Mouse (Mus musculus) colon, adult 2 months (tissue): ENCODE results near the gene Gnb1l. TPM values are rescaled to one million over a fixed set of nuclear protein-coding genes. Genes with fewer than 3 reads are reported as not detected.

Source experiments
- polyA plus RNA-seq: library from polyadenylated mRNA; depleted of rRNA; stranded (reverse); fragments of >200 nt; gene quantifications from 2 replicates; pipeline ENCODE4 v1.2.3, GENCODE M21; 2012; rRNA removed

Gene Gnb1l
- polyA plus RNA-seq: 8.4 and 8.9 TPM in 2 replicates

DNA sequence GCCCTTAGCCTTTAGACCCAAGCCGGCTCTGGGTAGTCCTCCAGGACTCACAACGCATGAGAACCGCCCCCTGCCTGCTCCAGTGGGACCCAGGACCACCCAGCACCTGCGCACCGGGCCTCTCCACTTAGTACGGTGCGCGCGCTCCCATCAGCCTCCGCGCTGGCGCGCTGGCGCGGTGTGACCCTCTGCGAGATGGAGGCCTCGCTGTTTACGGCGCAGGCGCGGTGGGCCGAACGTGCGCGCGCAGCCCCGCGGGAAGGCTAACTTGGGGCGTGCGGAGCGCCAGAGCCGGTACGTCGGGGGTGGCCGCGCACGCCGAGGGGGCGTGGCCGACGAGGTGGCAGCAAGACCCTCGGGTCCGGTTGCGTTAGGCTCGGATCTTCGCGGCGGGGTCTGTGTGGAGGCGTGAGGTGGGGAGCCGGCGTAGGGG, at the start of gene Gnb1l, which contains the start of gene Rtl10:
Gene Gnb1l, plus strand, starts transcription at position 156 of the 433 bp plus-strand sequence.
Gene Rtl10, plus strand, starts transcription at position 344 of the 433 bp plus-strand sequence.

DNA sequence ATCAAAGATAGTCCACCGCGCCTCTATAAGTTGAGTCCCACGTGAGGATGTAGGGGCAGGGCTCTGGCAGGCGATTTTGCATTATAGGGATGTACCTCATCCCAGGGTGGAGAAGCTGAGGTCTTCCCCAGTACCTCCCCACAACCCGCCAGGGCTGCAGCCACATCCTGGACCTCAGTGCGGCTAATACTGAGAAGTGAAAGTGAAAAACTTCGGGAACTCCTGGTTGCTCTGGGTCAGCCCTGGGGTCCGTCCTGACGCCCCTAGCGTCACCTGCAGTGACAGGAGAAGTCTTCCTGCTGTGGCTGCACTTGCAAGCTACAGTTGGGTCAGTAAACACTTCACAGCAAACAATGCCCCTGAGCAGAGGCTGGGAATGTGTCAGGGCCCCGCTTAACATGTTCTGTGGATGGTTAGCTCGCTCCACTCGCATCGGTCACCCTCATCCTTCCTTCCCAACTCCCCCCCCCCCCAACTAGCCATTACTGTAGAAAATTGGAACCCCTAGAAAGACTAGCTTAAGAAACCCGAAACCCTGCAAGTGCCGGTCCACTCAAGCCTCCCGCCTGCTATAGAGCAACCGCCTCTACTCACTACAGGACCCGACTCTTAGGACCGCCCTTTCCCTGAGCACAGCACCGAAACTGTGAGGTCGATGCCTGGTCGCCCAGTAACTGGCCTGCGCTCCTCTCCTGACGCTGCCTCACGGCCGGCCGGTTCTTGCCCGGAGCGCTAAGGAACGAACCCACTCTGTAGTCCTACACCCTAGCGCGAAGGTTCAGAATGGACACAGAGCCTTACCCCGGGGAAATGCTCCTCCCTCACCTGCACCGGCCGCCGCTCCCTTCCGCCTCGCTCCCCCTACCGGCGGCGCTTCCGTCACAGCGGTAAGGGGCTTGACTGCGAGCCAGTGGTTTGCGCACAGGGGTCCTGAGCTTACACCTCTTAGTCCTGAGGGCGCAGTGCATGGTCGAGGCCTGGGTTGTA, 91.6 kb downstream of the Gnb1l start, which contains the start of gene Tbx1:
Gene Tbx1, minus strand, starts transcription at position 868 of the 987 bp plus-strand sequence.

Other genes with a start within 250 kb of the Gnb1l start
- gene Ranbp1, start 250.0 kb upstream of the Gnb1l start, polyA plus RNA-seq: 52.9 and 66.6 TPM in 2 replicates
- not detected in 2 replicates for gene Gm49776, start 240.4 kb upstream of the Gnb1l start, polyA plus RNA-seq
- gene Dgcr8, start 209.5 kb upstream of the Gnb1l start, polyA plus RNA-seq: 18.1 and 18.2 TPM in 2 replicates
- 45.5 and 51.7 TPM in 2 replicates for gene Tango2, start 150.6 kb upstream of the Gnb1l start, polyA plus RNA-seq
- gene Arvcf, start 150.5 kb upstream of the Gnb1l start, polyA plus RNA-seq: 20.2 and 20.5 TPM in 2 replicates
- gene Txnrd2, start 72.3 kb upstream of the Gnb1l start, polyA plus RNA-seq: 11.0 TPM in 2 replicates
- gene Comt, start 71.9 kb upstream of the Gnb1l start, polyA plus RNA-seq: 153 and 165 TPM in 2 replicates
- gene Rtl10, start 188 bp downstream of the Gnb1l start, polyA plus RNA-seq: 6.4 and 6.5 TPM in 2 replicates
- gene Tbx1, start 92.0 kb downstream of the Gnb1l start, polyA plus RNA-seq: 3.3 and 4.7 TPM in 2 replicates
- gene Gp1bb, start 123.7 kb downstream of the Gnb1l start, polyA plus RNA-seq: 13.9 and 20.2 TPM in 2 replicates
- gene Gm49601, start 127.7 kb downstream of the Gnb1l start, polyA plus RNA-seq: 46.3 and 58.6 TPM in 2 replicates
- gene Sept5, start 131.2 kb downstream of the Gnb1l start, polyA plus RNA-seq: 76.0 and 94.1 TPM in 2 replicates